Mouse (Mus musculus) megakaryocyte, embryonic 14.5 days (primary cell): ENCODE results near the gene Fpr3.

ENCODE experiments used
- FLI1 ChIP-seq: IDR thresholded peaks from 2 replicates; pipeline ENCODE4 v1.6.1; 2012; ENCODE audit warnings: low read length, inconsistent platforms, mixed read lengths
- GATA1 ChIP-seq: IDR thresholded peaks from 3 replicates; pipeline ENCODE4 v1.6.1; 2012; ENCODE audit warnings: mixed read lengths, low read length, inconsistent platforms, borderline replicate concordance

GRCm38 (mm10) chr17:17889732-17890425, 2.2 kb downstream of the Fpr3 start:
- TF ChIP-seq FLI1 = no peak
- no peak for TF ChIP-seq GATA1
